Comparison of ENCODE assay signal across 17 mouse cellular contexts in genomic region chr6:134720150-134720549, GRCm38 (mm10).
"Had no signal": no experiment of that assay in that cellular context is flagged by ENCODE, and none has a peak within 500 bp of the region (broad histone marks: within the 10 kb centered on the region; RNA-seq: fewer than 3 reads in every experiment).

No protein-coding gene starts in this region.

- H3K27ac ChIP-seq: limb, embryonic 13.5 days; liver, embryonic 13.5 days; neural tube, embryonic 13.5 days had no signal

- H3K4me3 ChIP-seq: limb, embryonic 13.5 days; liver, embryonic 13.5 days; neural tube, embryonic 13.5 days had no signal

- H3K9me3 ChIP-seq: limb, embryonic 13.5 days; liver, embryonic 13.5 days; neural tube, embryonic 13.5 days had no signal

- H3K4me2 ChIP-seq: limb, embryonic 13.5 days; liver, embryonic 13.5 days; midbrain, embryonic 11.5 days; neural tube, embryonic 13.5 days had no signal

- H3K9ac ChIP-seq: limb, embryonic 13.5 days; liver, embryonic 13.5 days; neural tube, embryonic 13.5 days had no signal

- H3K27me3 ChIP-seq: limb, embryonic 13.5 days; liver, embryonic 13.5 days; neural tube, embryonic 13.5 days had no signal

- DNase-seq: kidney, adult 9 months; kidney, postnatal 14 days; kidney, postnatal 4 days; left cerebral cortex, postnatal 4 days; liver; liver, embryonic 13.5 days; lung, adult 2 months; lung, postnatal 14 days; lung, postnatal 4 days; midbrain, embryonic 14.5 days; retina, postnatal 1 day; right cerebral cortex, postnatal 25 days; thymus, adult 18-20 months; thymus, postnatal 36 days had no signal

- H3K4me1 ChIP-seq: limb, embryonic 13.5 days; neural tube, embryonic 13.5 days had no signal
